Mouse (Mus musculus) liver, embryonic 14.5 days (tissue): Measurements from ENCODE around the gene Icam4. TPM values are rescaled to one million over a fixed set of nuclear protein-coding genes. Genes with fewer than 3 reads are reported as not detected.
A peak's percentile ranks its signal among the peaks of the same experiment; 100 is the strongest.

Experiments used
- ATAC-seq: fragments of 200-750 bp; cut with Nextera tagmentation; 2 replicates; pipeline ENCODE4 v1.8.0; 2017; ENCODE audit warnings: moderate number of reproducible peaks, mild to moderate bottlenecking, moderate library complexity; ENCODE audit not compliant: insufficient read depth
- DNase-seq, 3 experiments: peaks; one replicate each; pipeline ENCODE4 v3.0.0-alpha.2; 2012 to 2013; ENCODE audit warnings: low read depth in 3 of 3, low spot score in 3 of 3
- H3K27ac ChIP-seq: fragments of 300-500 bp; sonication (generic); 2 replicates; pipeline ENCODE4 v1.5.1; 2014; ENCODE audit warnings: moderate library complexity, mild to moderate bottlenecking, control low read depth, inconsistent platforms
- H3K27me3 ChIP-seq: fragments of 300-500 bp; sonication (generic); 2 replicates; pipeline ENCODE4 v1.6.1; 2014; ENCODE audit warnings: mild to moderate bottlenecking, low read length, moderate library complexity; ENCODE audit not compliant: control insufficient read depth, insufficient read depth
- H3K36me3 ChIP-seq: fragments of 300-500 bp; sonication (generic); replicated peaks from 2 replicates; pipeline ENCODE4 v1.6.1; 2014; ENCODE audit warnings: low read depth; ENCODE audit not compliant: control insufficient read depth, insufficient read depth
- H3K4me1 ChIP-seq, 2 experiments: fragments of 200-500 bp in 1 of 2; fragments of 300-500 bp in 1 of 2; sonication (generic) in 1 of 2; replicated peaks; 2 replicates each; pipeline ENCODE4 v1.6.1; 2012 to 2014; ENCODE audit warnings: antibody characterized with exemption in 1 of 2, inconsistent platforms in 1 of 2, low read length in 1 of 2; ENCODE audit not compliant: control insufficient read depth in 2 of 2, insufficient read depth in 2 of 2
- H3K4me2 ChIP-seq: fragments of 300-500 bp; sonication (generic); 2 replicates; pipeline ENCODE4 v1.6.1; 2014; ENCODE audit warnings: low read depth, mild to moderate bottlenecking, control low read depth, moderate library complexity
- H3K4me3 ChIP-seq, 2 experiments: fragments of 200-500 bp in 1 of 2; fragments of 300-500 bp in 1 of 2; sonication (generic) in 1 of 2; 2 replicates each; pipeline ENCODE4 v1.5.1; 2012 to 2014; ENCODE audit warnings: low read depth in 2 of 2, low read length in 2 of 2, mild to moderate bottlenecking in 2 of 2, control low read depth in 1 of 2, inconsistent platforms in 1 of 2, moderate library complexity in 1 of 2; ENCODE audit not compliant: insufficient read depth in 1 of 2
- H3K9ac ChIP-seq: fragments of 300-500 bp; sonication (generic); replicated peaks from 2 replicates; pipeline ENCODE4 v1.6.1; 2014; ENCODE audit warnings: mild to moderate bottlenecking, control low read depth, moderate library complexity
- H3K9me3 ChIP-seq: fragments of 300-500 bp; sonication (generic); 2 replicates; pipeline ENCODE4 v1.6.1; 2016; ENCODE audit warnings: low read length, mixed read lengths; ENCODE audit not compliant: control insufficient read depth
- CTCF ChIP-seq: IDR thresholded peaks from 2 replicates; pipeline ENCODE4 v1.5.1; 2016; ENCODE audit warnings: antibody characterized with exemption, low read depth, control low read depth
- EP300 ChIP-seq: IDR thresholded peaks from 2 replicates; pipeline ENCODE4 v1.6.1; 2016; ENCODE audit warnings: antibody characterized with exemption, low read depth
- WGBS: fragments of 180-500 bp; shearing (Covaris S2); extraction: QIAGEN DNeasy Blood & Tissue Kit; methylation state at CpG from one replicate; pipeline ENCODE4 v1.1.7; 2014; ENCODE audit not compliant: insufficient replicate concordance; 5-methylcytosine and 5-hydroxymethylcytosine counted together
- polyA plus RNA-seq, 2 experiments: library from polyadenylated mRNA; depleted of rRNA in 1 of 2; stranded (reverse) in 1 of 2; unstranded in 1 of 2; fragments of >200 nt; fragmentation: Nextera tagmentation in 1 of 2; extraction: Ambion mirVana in 1 of 2; gene quantifications; 2 replicates each; pipeline versions ENCODE4 v1.2.1 to v1.2.3; 2012 to 2014

Icam4 gene
- polyA plus RNA-seq, 2 experiments, result 61.8 to 204 TPM

DNA sequence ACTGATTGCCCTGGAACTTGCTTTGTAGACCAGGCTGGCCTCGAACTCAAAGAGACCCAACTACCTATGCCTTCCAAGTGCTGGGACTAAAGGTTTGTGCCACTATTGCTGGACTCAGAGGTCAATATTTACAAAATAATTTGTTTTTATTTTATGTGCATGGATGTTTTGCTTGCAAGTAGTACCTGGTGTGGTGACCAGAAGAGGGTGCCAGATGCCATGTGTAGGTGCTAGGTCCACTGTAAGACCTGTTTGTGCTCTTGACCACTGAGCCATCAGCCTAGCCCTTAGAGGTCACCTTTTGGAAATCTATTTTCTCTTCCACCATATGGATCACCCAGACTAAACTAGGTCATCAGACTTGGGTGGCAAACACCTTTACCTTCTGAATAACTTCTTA lies 6.4 kb upstream of the Icam4 start:
- no peak overlapping the region for H3K27ac ChIP-seq
- ATAC-seq (no peak), DNase-seq (no peak)
- no peaks in the 10 kb centered on the region for H3K36me3 ChIP-seq
- 68% methylated on average over 1 of the region's 1 CpGs for WGBS
- peaks cover 3 to 5% of the 10 kb centered on the region in 2 experiments for H3K4me1 ChIP-seq
- H3K27me3 ChIP-seq, result no peaks in the 10 kb centered on the region; the same call in 1 of the 2 replicates
- no peak overlapping the region for H3K4me3 ChIP-seq
- no peaks in the 10 kb centered on the region for H3K9me3 ChIP-seq
- H3K9ac ChIP-seq, result no peak overlapping the region
- TF ChIP-seq EP300 (no peak), CTCF (peak; percentile 41)
- H3K4me2 ChIP-seq, result no peak overlapping the region

GRCm38 (mm10) chr9:21025258-21025810 lies 3.8 kb upstream of the Icam4 start:
- TF ChIP-seq EP300 (no peak), CTCF (no peak)
- no peak for ATAC-seq
- whole genome bisulfite sequencing, result 80% methylated on average over 19 of the region's 19 CpGs
- Histone ChIP-seq H3K4me1 (peaks cover 15 to 17% of the 10 kb centered on the region in 2 experiments), H3K27me3 (no peaks in the 10 kb centered on the region), H3K4me3 (no peak overlapping the region), H3K9me3 (no peaks in the 10 kb centered on the region), H3K27ac (no peak overlapping the region), H3K9ac (no peak overlapping the region), H3K4me2 (no peak overlapping the region), H3K36me3 (no peaks in the 10 kb centered on the region)
- DNase-seq, result no peak

DNA sequence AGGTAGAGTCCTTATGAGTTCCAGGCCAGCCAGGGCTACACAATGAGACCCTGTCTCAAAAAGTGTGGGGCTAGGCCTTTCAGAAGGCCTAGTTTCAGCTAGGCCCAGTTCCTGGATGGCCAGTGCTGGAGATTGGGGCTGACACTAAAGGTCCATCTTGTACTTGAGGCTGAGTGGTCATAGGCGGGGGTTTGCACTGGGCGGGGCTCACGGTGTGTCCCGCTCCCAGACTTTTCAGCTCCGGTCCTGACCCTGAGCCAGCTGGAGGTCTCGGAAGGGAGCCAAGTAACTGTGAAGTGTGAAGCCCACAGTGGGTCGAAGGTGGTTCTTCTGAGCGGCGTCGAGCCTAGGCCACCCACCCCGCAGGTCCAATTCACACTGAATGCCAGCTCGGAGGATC lies 2.3 kb upstream of the Icam4 start:
- Histone ChIP-seq H3K4me2 (no peak overlapping the region), H3K4me3 (no peak overlapping the region), H3K9me3 (no peaks in the 10 kb centered on the region), H3K4me1 (peaks cover 20 to 21% of the 10 kb centered on the region in 2 experiments), H3K36me3 (no peaks in the 10 kb centered on the region), H3K27ac (peak overlapping the region; percentile 23; the same call in 1 of the 2 replicates), H3K27me3 (peaks cover under 1% of the 10 kb centered on the region), H3K9ac (no peak overlapping the region)
- WGBS, result 84% methylated on average over 12 of the region's 12 CpGs
- ATAC-seq, result no peak
- TF ChIP-seq CTCF, result no peak
- TF ChIP-seq EP300, result no peak
- no peak for DNase-seq

- H3K4me2 ChIP-seq, result no peak overlapping the region; the same call in 1 of the 2 replicates
These were observed 1.3 kb upstream of the Icam4 start for GRCm38 (mm10) chr9:21027774-21028290.

DNA sequence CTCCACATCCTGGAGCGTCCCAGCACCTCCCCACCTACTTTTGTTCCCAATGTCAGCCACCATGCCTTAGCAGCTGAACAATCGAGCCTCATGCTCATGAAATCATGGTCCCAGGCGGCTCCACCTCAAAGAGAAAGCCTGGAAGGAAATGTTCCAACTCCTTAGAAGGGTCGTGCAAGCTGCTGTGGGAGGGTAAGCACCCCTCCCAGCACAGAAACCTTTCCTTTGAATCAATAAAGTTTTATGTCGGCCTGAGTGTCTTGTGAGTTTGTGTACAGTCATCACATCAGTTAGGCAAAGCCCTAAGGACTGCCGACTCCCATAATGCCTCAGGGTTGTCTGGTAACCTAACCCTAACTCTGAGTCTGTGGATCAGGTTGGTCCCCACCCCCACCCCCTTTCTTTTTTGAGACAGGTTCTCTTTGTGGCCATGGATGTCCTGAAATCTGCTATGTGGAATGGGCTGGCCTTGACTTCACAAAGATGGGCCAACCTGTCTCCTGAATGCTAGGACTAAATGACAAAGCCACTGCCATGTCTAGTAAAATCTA lies 538 bp upstream of the Icam4 start:
- peaks cover 30 to 32% of the 10 kb centered on the region in 2 experiments for H3K4me1 ChIP-seq
- WGBS, result 44% methylated on average over 6 of the region's 6 CpGs
- ATAC-seq, result no peak
- H3K27me3 ChIP-seq, result peaks cover 17% of the 10 kb centered on the region
- peak overlapping the region; percentile 95 for H3K9ac ChIP-seq
- TF ChIP-seq EP300, result no peak
- TF ChIP-seq CTCF, result no peak
- peak overlapping the region; percentile 100 for H3K4me2 ChIP-seq
- peak overlapping the region; percentile 16 to 67; a peak in 3 of 4 replicates for H3K4me3 ChIP-seq
- peak in 1 of 3 experiments; percentile 39 for DNase-seq
- no peaks in the 10 kb centered on the region for H3K9me3 ChIP-seq
- H3K27ac ChIP-seq, result peak overlapping the region; percentile 91
- H3K36me3 ChIP-seq, result no peaks in the 10 kb centered on the region

More at GRCm38 (mm10) chr9:21027774-21028290, 1.3 kb upstream of the Icam4 start:
- WGBS, result 72% methylated on average over 8 of the region's 8 CpGs
- ATAC-seq, result no peak
- Histone ChIP-seq H3K4me3 (no peak overlapping the region), H3K27ac (peak overlapping the region; percentile 91), H3K36me3 (no peaks in the 10 kb centered on the region), H3K9ac (no peak overlapping the region), H3K9me3 (no peaks in the 10 kb centered on the region), H3K27me3 (peaks cover 11% of the 10 kb centered on the region), H3K4me1 (peaks cover 28 to 30% of the 10 kb centered on the region in 2 experiments)
- no peak for DNase-seq
- no peak for TF ChIP-seq EP300
- TF ChIP-seq CTCF, result no peak
